Mouse (Mus musculus) limb, embryonic 12.5 days (tissue): Measurements from ENCODE around the gene H2-Q1. TPM values are rescaled to one million over a fixed set of nuclear protein-coding genes. Genes with fewer than 3 reads are reported as not detected.
"Not testable (repeated sequence)": the region's sequence is repeated elsewhere in the genome, so short reads cannot be mapped to it uniquely, and the experiment has no call there.

Source experiments
- ATAC-seq: fragments of 200-750 bp; cut with Nextera tagmentation; 2 replicates; pipeline ENCODE4 v1.8.0; 2017; ENCODE audit warnings: low read depth, moderate TSS enrichment; ENCODE audit not compliant: insufficient number of reproducible peaks, insufficient read depth, low FRiP score, low TSS enrichment
- H3K27ac ChIP-seq: fragments of 300-500 bp; sonication (generic); 2 replicates; pipeline ENCODE4 v1.5.1; 2016; ENCODE audit warnings: mild to moderate bottlenecking, moderate library complexity
- H3K27me3 ChIP-seq: fragments of 300-500 bp; sonication (generic); 2 replicates; pipeline ENCODE4 v1.6.1; 2016; ENCODE audit warnings: mild to moderate bottlenecking, moderate library complexity
- H3K36me3 ChIP-seq: fragments of 300-500 bp; sonication (generic); 2 replicates; pipeline ENCODE4 v1.6.1; 2016; ENCODE audit warnings: mild to moderate bottlenecking, moderate library complexity
- H3K4me1 ChIP-seq: fragments of 300-500 bp; sonication (generic); replicated peaks from 2 replicates; pipeline ENCODE4 v1.6.1; 2016
- H3K4me2 ChIP-seq: fragments of 300-500 bp; sonication (generic); 2 replicates; pipeline ENCODE4 v1.6.1; 2016; ENCODE audit warnings: mild to moderate bottlenecking, moderate library complexity
- H3K4me3 ChIP-seq: fragments of 300-500 bp; sonication (generic); replicated peaks from 2 replicates; pipeline ENCODE4 v1.5.1; 2016; ENCODE audit warnings: mild to moderate bottlenecking
- H3K9ac ChIP-seq: fragments of 300-500 bp; sonication (generic); replicated peaks from 2 replicates; pipeline ENCODE4 v1.6.1; 2016; ENCODE audit warnings: mild to moderate bottlenecking, moderate library complexity
- H3K9me3 ChIP-seq: fragments of 300-500 bp; sonication (generic); 2 replicates; pipeline ENCODE4 v1.6.1; 2016; ENCODE audit warnings: mild to moderate bottlenecking, moderate library complexity
- WGBS: fragments of 180-500 bp; shearing (Covaris S2); methylation state at CpG from one replicate; pipeline ENCODE4 v1.1.7; 2016; 5-methylcytosine and 5-hydroxymethylcytosine counted together
- polyA plus RNA-seq: library from polyadenylated mRNA; unstranded; fragments of >200 nt; fragmentation: Nextera tagmentation; extraction: Ambion mirVana; gene quantifications from 2 replicates; pipeline ENCODE4 v1.2.1, GENCODE M21; 2016

H2-Q1 gene
- 0.13 TPM in 1 of 2 replicates, not detected in the other for polyA plus RNA-seq

DNA sequence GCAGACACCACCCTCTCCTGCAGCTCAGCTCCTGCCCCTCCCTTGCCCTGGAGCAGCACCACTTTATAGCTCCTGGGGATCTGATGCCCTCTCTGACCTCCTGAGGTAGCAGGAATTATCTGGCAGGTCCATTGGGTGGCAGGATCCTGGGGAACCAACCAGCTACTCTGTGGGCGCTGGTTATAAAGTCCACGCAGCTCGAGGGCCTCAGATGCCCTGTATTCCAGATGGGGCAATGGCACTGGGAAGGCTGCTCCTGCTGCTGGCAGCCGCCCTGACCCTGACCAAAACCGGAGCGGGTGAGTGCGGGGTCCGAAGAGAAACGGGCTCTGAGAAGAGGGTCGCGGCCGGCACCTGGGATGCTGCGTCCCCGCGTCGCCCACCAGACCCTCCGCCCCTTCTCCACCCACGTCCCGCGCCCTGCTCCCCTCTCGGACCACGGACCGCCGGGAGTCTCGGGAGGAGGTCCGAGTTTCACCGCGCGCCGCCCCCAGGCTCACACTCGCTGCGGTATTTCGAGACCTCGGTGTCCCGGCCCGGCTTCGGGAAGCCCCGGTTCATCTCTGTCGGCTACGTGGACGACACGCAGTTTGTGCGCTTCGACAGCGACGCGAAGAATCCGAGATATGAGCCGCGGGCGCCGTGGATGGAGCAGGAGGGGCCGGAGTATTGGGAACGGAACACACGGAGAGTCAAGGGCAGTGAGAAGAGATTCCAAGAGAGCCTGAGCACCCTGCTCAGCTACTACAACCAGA lies at the start of gene H2-Q1:
TSS of gene H2-Q1 (plus strand) at position 79 of the 755 bp plus-strand sequence.
- Histone ChIP-seq H3K36me3 (no peaks in the 10 kb centered on the region), H3K27me3 (peaks cover 61% of the 10 kb centered on the region), H3K4me1 (peaks cover 8% of the 10 kb centered on the region; the same call in 1 of the 2 replicates), H3K9me3 (no peaks in the 10 kb centered on the region), H3K4me2 (peak within 1 kb of the TSS; percentile 60), H3K9ac (peak within 1 kb of the TSS; percentile 34; the same call in 1 of the 2 replicates), H3K27ac (no peak within 1 kb of the TSS), H3K4me3 (peak within 1 kb of the TSS; percentile 39)
- no peak for ATAC-seq
- WGBS = 1% methylated on average over 54 of the region's 55 CpGs

DNA sequence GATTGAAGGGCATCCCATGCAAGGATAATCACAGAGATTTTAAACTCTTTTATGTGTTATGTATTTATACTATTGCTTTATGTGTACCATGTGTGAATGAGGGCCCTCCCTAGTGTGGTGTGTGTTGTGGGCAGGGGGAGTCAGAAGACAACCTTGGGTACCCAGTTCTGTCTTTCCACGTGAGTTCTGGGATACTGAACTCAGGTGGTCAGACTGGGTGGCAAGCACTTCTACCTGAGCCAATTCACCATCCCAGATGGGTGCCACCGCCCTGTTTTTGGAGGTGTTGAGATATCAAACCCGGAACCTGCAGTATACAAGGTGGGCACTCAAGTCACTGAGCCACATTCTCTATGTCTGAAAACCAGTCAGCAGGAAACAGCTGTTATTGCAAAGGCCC lies 48.0 kb upstream of the H2-Q1 start:
- Histone ChIP-seq H3K4me1 (no peaks in the 10 kb centered on the region), H3K4me3 (no peak overlapping the region), H3K9me3 (no peaks in the 10 kb centered on the region), H3K27ac (no peak overlapping the region), H3K27me3 (peaks cover 25% of the 10 kb centered on the region), H3K36me3 (no peaks in the 10 kb centered on the region), H3K4me2 (no peak overlapping the region), H3K9ac (no peak overlapping the region)
- 64% methylated on average over 3 of the region's 3 CpGs for WGBS
- ATAC-seq = no peak

DNA sequence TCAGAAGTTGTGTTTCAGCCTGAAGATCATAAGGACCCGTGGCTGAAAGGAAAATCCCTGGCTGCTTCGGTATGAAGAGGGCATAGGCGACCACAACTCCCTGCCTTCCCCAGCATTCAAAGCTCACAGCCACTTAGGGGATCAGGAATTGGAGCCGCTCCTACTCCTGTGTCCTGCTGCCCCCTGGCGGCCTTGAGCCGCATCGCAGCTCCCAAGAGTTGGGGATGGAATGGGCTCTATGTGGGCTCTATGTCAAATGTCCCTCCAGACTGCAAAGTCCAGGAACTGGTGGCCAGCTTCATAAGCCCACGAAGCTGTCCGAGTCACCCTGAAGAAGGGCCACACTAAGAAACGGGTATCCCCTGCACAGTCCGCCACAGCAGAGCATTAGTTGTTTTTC lies 45.4 kb upstream of the H2-Q1 start:
- WGBS = 5% methylated on average over 11 of the region's 11 CpGs
- Histone ChIP-seq H3K27me3 (peaks cover 29% of the 10 kb centered on the region), H3K4me1 (no peaks in the 10 kb centered on the region), H3K9me3 (no peaks in the 10 kb centered on the region), H3K9ac (no peak overlapping the region), H3K36me3 (no peaks in the 10 kb centered on the region), H3K27ac (no peak overlapping the region), H3K4me3 (no peak overlapping the region), H3K4me2 (no peak overlapping the region)
- no peak for ATAC-seq

DNA sequence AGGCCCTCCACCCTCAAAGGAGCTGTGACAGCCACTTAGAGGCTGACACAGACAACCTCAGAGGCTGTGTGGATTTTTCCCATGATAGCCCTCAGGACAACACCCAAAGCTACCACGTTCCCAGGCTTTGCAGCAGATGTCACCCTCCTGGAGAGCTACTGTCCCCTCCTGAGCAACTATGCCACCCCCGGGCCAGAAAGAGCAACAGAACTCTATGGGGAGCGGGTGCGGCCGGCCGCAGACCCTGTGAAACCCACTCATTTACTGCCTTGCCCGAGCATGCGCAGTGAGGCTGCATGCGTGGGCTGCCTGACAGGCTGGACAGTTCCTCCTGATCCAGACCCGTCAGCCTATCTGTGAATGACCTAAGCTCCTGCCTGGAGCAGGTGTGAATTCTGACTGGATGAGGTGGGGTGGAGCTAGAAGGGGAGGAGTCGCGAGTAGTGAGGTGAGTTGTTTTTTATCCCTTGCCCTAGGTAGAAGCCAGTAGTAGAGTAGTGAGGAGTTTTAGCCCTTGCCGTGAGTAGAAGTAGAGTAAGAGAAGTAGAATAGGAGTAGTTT lies 43.8 kb upstream of the H2-Q1 start:
- Histone ChIP-seq H3K9ac (no peak overlapping the region), H3K27me3 (peaks cover 29% of the 10 kb centered on the region), H3K36me3 (no peaks in the 10 kb centered on the region), H3K4me1 (no peaks in the 10 kb centered on the region), H3K9me3 (no peaks in the 10 kb centered on the region), H3K4me2 (no peak overlapping the region), H3K27ac (no peak overlapping the region), H3K4me3 (no peak overlapping the region)
- WGBS = 13% methylated on average over 13 of the region's 13 CpGs
- no peak for ATAC-seq

DNA sequence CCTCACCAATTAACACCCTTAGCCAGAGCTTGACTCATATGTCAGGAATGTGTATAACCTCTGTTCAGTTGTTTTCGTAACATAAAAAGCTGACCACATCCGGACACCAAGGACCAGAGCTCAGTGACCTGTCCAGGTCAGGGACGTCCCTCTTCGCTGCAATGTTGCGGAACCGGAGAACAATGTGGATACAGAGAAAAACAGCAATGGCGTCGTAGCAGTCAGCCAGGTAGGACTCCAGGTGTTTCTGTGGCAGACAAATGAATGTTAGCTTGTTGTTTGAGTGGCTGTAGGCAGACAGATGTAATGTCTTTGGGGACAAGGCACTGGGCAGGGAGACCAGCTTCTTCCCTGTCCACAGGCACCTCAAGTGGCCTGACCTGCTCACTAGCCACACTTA lies 42.2 kb upstream of the H2-Q1 start:
- WGBS = 90% methylated on average over 8 of the region's 8 CpGs
- ATAC-seq = no peak

DNA sequence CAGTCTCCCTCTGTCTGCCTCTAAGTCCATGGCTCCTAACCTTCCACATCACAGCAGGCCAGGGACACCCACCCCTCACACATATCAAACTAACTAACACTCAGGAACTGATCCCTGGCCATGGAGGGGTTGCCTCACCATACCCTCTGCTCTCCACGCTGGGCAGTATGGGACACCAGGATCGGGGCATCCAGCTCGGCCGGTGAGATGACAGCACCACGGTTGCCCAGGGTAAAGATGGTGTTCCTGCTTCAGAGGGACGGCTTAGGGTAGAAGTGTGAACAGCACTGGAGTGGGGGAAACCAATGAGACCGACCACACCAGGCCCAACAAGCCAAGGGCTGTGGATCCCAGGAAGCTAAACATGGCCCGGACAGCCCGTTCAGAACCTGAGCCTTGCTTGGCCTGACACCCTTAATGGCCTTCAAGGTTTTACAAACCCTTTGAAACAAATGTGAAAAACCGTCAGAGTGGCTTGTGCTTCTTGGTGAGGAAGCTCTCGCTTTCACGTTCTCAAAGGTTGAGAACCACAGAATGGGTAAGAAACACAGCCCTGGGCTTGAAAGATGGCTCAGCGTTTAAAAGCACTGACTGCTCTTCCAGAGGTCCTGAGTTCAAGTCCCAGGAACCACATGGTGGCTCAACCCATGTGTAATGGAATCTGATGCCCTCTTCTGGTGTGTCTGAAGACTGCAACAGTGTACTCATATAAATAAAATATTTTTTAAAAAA lies 41.1 kb upstream of the H2-Q1 start:
- H3K4me1 ChIP-seq = no peaks in the 10 kb centered on the region
- no peaks in the 10 kb centered on the region for H3K9me3 ChIP-seq
- H3K4me3 ChIP-seq = no peak overlapping the region
- ATAC-seq = no peak
- WGBS = 88% methylated on average over 13 of the region's 13 CpGs
- H3K9ac ChIP-seq = no peak overlapping the region
- H3K27ac ChIP-seq = no peak overlapping the region
- peaks cover 29% of the 10 kb centered on the region for H3K27me3 ChIP-seq
- H3K36me3 ChIP-seq = no peaks in the 10 kb centered on the region
- no peak overlapping the region for H3K4me2 ChIP-seq

More for the DNA sequence above, 42.2 kb upstream of the H2-Q1 start:
- H3K27ac ChIP-seq = no peak overlapping the region
- H3K4me3 ChIP-seq = no peak overlapping the region
- no peaks in the 10 kb centered on the region for H3K4me1 ChIP-seq
- H3K27me3 ChIP-seq = peaks cover 29% of the 10 kb centered on the region
- H3K36me3 ChIP-seq = no peaks in the 10 kb centered on the region
- no peaks in the 10 kb centered on the region for H3K9me3 ChIP-seq
- H3K4me2 ChIP-seq = no peak overlapping the region
- no peak overlapping the region for H3K9ac ChIP-seq

DNA sequence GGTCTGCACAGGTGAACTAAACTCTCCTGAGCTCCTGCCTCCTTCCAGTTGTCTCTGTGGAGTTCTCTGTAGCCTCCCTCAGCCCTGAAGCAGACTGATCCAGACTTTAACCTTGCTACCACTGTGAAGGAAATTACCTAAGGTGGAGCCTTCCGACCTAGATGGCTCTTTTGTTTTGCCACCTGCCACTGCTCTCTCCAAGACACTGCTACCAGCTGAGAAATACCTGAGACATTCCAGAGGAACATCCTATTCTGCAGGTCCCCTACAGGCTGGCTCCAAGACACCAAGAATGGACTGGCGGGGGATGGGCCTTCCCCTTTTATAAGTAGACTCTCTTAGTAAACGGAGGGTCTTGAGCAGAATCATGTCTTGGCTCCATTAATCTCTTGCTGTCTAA lies 39.9 kb upstream of the H2-Q1 start:
- Histone ChIP-seq H3K27me3 (peaks cover 24% of the 10 kb centered on the region), H3K36me3 (no peaks in the 10 kb centered on the region), H3K9me3 (no peaks in the 10 kb centered on the region), H3K4me3 (no peak overlapping the region), H3K9ac (no peak overlapping the region), H3K27ac (no peak overlapping the region), H3K4me1 (no peaks in the 10 kb centered on the region), H3K4me2 (no peak overlapping the region)
- 75% methylated on average over 3 of the region's 3 CpGs for WGBS
- no peak for ATAC-seq

DNA sequence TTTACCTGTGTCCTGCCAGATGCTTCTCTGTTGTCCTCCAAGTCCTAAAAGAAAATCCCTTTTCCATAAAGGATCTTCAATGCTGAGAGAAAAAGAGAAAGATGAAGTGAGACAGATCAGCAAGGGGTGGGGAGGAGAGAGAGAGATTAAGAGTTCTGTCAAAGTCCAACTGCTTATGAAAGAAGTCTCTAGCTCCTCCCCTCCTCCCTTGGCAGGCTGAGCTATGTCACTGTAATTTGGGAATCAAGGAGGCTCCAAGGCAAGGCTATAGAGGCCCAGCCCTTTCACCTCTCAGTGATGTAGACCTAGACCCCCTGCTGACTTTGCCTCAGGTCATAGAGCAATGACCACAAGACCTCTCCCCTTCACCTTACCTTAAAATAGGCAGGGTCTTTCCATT lies 34.8 kb upstream of the H2-Q1 start:
- H3K4me3 ChIP-seq = no peak overlapping the region
- H3K27ac ChIP-seq = no peak overlapping the region
- H3K4me1 ChIP-seq = no peaks in the 10 kb centered on the region
- H3K4me2 ChIP-seq = no peak overlapping the region
- no peaks in the 10 kb centered on the region for H3K27me3 ChIP-seq
- H3K36me3 ChIP-seq = no peaks in the 10 kb centered on the region
- H3K9me3 ChIP-seq = no peaks in the 10 kb centered on the region
- no peak for ATAC-seq
- no peak overlapping the region for H3K9ac ChIP-seq

DNA sequence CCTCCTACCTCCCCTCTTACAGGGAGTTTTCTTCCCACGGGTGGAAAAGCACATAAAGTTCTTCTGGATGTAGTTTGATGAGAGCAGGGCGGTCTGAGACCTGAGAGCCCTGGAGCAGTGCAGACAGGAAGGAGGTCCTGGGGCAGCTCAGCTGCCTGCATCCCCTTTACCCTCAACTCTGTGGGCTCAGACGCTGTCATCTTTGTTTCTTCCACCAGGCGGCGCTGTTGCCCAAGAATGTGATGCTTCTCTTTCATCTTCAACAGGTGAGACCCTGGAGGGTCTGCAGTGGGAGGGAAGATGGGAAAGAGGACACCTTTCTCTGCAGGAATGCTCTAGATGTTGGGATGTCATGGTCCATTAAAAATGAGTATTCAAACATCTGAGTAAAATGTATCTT lies 24.4 kb upstream of the H2-Q1 start:
- ATAC-seq, H3K27ac ChIP-seq, H3K36me3 ChIP-seq, H3K4me2 ChIP-seq, H3K27me3 ChIP-seq, H3K4me1 ChIP-seq, H3K4me3 ChIP-seq, H3K9me3 ChIP-seq, H3K9ac ChIP-seq: not testable (repeated sequence)
- WGBS = under 1% methylated on average over 5 of the region's 5 CpGs

DNA sequence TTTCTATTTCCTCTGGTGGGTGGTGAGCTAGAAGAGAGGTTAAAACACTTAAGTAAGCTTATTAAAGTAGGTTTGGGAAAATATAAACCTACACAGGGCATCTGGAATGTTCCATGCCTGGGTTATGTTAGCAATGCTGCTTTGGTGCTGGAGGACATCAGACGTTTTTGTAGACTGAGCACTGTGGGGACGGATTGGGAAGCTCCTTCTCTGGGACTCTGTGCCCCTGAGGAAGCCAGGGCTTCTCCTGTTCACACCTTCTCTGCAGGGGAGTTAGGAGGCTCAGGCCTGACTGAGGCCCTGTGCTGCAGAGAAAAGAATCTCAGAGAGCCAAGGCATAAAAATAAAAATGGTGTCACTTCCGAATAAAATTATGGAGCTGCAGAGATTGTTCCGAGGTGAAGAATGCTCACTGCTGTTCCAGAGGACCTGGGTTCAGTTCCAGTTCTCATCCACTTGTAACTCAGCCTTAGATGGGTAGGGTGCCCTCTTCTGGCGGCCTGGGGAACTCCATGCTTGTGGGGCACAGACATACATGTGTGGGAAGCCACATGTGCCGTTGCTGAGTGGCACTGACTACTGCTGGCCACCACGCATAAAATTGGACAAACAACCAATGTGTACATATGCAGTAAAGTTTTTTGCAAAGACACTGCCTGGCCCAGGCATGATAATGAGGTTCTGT lies 19.8 kb upstream of the H2-Q1 start:
- H3K36me3 ChIP-seq, H3K4me1 ChIP-seq, ATAC-seq, H3K9ac ChIP-seq, H3K27me3 ChIP-seq, H3K4me3 ChIP-seq, H3K9me3 ChIP-seq, H3K27ac ChIP-seq, H3K4me2 ChIP-seq: not testable (repeated sequence)
- 82% methylated on average over 7 of the region's 7 CpGs for WGBS

DNA sequence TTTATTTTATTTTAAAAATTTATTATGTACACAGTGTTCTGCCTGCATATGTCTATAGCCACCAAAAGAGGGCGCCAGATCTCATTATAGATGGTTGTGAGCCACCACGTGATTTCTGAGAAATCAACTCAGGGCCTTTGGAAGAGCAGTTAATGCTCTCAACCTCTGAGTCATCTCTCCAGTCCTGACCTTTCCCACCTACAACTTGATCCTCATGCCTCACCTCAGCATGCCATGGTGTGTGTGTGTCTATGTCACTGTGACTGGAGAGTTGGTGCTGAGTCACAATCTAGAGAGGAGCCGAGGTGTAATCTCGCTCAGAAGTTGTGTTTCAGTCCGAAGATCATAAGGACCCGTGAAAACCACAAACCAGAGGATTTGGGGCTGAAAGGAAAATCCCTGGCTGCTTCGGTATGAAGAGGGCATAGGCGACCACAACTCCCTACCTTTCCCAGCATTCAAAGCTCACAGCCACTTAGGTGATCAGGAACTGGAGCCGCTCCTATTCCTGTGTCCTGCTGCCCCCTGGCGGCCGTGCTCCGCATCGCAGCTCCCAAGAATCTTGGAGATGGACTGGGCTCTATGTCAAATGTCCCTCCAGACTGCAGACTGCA lies 18.5 kb upstream of the H2-Q1 start:
- ATAC-seq = no peak
- Histone ChIP-seq H3K4me3 (no peak overlapping the region), H3K9me3 (0 out of 2 replicates have a peak, but pooled peaks cover 2% of the 10 kb centered on the region), H3K27me3 (peaks cover 13% of the 10 kb centered on the region), H3K4me1 (no peaks in the 10 kb centered on the region), H3K9ac (no peak overlapping the region), H3K27ac (no peak overlapping the region), H3K4me2 (no peak overlapping the region), H3K36me3 (no peaks in the 10 kb centered on the region)
- 25% methylated on average over 13 of the region's 13 CpGs for WGBS
